Mouse (Mus musculus): ENCODE measurements at regions not wholly inside any gene's neighbourhood (a gene's known extent, or its start where the extent isn't known, plus 50 kb on each side); places are given as distances from the start of the nearest gene placed in this dataset.

GRCm38 (mm10) chr10:126775946-126776345, 125.2 kb downstream of the Atp23 start:
- TF ChIP-seq CTCF (IDR thresholded peaks at IDR 0.05; ENCODE audit: borderline replicate concordance, insufficient read depth, low read depth, low read length) (no peak), POLR2A (IDR thresholded peaks at IDR 0.05; ENCODE audit: borderline replicate concordance, insufficient read depth, low read length) (no peak)

All from cerebellum, adult 2 months (tissue).